Mouse (Mus musculus): Measurements from ENCODE around the gene Ccp110. TPM values are rescaled to one million over a fixed set of nuclear protein-coding genes. Genes with fewer than 3 reads are reported as not detected.

Ccp110 gene
- polyA plus RNA-seq, 1 experiment: 3.8 TPM

- H3K79me3 ChIP-seq (ENCODE audit: low read depth): peaks cover 9% of the 10 kb centered on the region
- no peak overlapping the region for H3K4me3 ChIP-seq (ENCODE audit: insufficient read depth, poor library complexity, severe bottlenecking)
- no peaks in the 10 kb centered on the region for H3K36me3 ChIP-seq (ENCODE audit: control insufficient read depth, insufficient read depth)
- no peak overlapping the region for H3ac ChIP-seq (ENCODE audit: control insufficient read depth, insufficient read length, low read depth)
- H3K27me3 ChIP-seq (ENCODE audit: control insufficient read depth, insufficient read depth, insufficient read length): no peaks in the 10 kb centered on the region
- TF ChIP-seq MYOG (IDR thresholded peaks at IDR 0.05; ENCODE audit: control insufficient read depth, extremely low read depth, insufficient read length) (no peak), CTCF (IDR thresholded peaks at IDR 0.05; ENCODE audit: control insufficient read depth, insufficient read depth, insufficient read length) (no peak), MYOD1 (IDR thresholded peaks at IDR 0.05; ENCODE audit: control insufficient read depth, insufficient read length, low read depth) (no peak), CEBPB (IDR thresholded peaks at IDR 0.05; ENCODE audit: low read depth) (no peak), USF1 (IDR thresholded peaks at IDR 0.05; ENCODE audit: low read depth) (no peak), MAX (IDR thresholded peaks at IDR 0.05) (no peak), FOSL1 (IDR thresholded peaks at IDR 0.05; ENCODE audit: insufficient read depth, low read length, poor library complexity, severe bottlenecking) (no peak)
- peaks cover 38% of the 10 kb centered on the region for H3K79me2 ChIP-seq (ENCODE audit: control insufficient read depth, insufficient read depth)
Observed at GRCm38 (mm10) chr7:118704001-118704850, 8.1 kb upstream of the Ccp110 start.

DNA sequence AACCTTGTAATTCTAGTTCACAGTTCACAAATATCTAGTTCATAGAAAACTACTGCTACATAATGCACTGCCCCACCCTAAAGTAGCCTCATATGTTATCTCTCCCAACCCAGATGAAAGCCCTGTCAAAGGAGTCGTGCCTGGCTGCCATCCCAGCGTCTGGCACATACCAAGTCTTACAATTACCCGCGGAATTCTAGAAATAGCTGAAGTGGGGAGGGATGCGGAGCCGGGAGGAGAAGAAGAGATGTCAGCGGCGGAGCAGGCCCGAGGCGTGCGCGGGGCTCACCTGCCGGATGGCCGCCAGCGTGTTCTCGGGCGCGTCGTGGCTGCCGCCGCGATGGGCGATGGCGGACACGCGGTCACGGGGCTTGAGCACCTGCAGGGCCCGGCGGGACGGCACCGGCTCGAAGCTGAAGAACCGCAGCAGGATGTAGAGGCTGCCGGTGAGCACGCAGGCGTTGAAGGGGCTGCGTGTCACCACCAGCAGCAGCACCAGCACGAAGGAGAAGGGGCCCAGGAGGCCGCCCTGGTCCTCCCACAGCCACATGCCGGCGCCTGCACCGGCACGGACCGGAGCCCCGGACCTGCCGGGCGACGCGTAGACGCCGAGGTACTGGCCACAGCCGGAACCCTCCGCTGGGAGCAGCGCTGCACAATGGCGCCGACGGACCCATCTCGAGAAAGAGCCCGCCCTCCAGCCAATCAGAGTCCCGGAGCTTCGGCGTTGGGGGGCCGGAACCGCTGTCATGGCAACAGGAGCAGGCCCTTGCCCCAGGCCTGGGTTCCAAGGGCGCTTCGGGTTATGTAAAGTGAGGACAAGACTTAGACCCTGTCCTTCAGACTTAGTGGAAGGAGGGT is 7.0 kb upstream of the Ccp110 start, which contains the start of gene Gde1:
Gde1 (minus strand) TSS at position 678 of the 861 bp plus-strand sequence.
- peaks cover 9% of the 10 kb centered on the region for H3K79me3 ChIP-seq (ENCODE audit: low read depth)

DNA sequence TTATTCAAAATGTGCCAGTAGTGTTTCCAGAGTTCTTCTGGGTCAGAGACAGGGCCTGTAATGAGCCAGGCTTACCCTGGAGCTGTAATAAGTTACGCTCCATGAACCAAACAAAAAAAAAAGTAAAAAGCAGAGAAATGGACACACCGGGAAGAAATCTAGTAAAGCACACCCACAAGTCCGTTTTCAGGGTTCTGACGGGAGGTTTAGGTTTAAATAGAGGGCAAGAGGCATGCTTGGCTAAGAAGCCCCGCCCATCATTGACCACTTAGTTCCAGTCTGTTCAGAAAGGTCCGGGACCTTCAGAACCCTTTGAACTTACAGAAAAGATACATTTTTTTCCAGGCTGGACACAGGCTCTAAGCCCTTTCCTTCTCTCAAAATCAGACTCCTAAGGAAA is 6.3 kb upstream of the Ccp110 start:
- Histone ChIP-seq H3ac (ENCODE audit: control insufficient read depth, insufficient read length, low read depth) (no peak overlapping the region), H3K79me2 (ENCODE audit: control insufficient read depth, insufficient read depth) (peaks cover 38% of the 10 kb centered on the region), H3K79me3 (ENCODE audit: low read depth) (peaks cover 8% of the 10 kb centered on the region), H3K4me3 (ENCODE audit: insufficient read depth, poor library complexity, severe bottlenecking) (no peak overlapping the region), H3K27me3 (ENCODE audit: control insufficient read depth, insufficient read depth, insufficient read length) (no peaks in the 10 kb centered on the region), H3K36me3 (ENCODE audit: control insufficient read depth, insufficient read depth) (no peaks in the 10 kb centered on the region)
- TF ChIP-seq USF1 (IDR thresholded peaks at IDR 0.05; ENCODE audit: low read depth): no peak
- no peak for TF ChIP-seq CTCF (IDR thresholded peaks at IDR 0.05; ENCODE audit: control insufficient read depth, insufficient read depth, insufficient read length)
- TF ChIP-seq FOSL1 (IDR thresholded peaks at IDR 0.05; ENCODE audit: insufficient read depth, low read length, poor library complexity, severe bottlenecking): no peak
- TF ChIP-seq MYOG (IDR thresholded peaks at IDR 0.05; ENCODE audit: control insufficient read depth, extremely low read depth, insufficient read length): no peak
- TF ChIP-seq MYOD1 (IDR thresholded peaks at IDR 0.05; ENCODE audit: control insufficient read depth, insufficient read length, low read depth): no peak
- TF ChIP-seq MAX (IDR thresholded peaks at IDR 0.05): no peak
- no peak for TF ChIP-seq CEBPB (IDR thresholded peaks at IDR 0.05; ENCODE audit: low read depth)

More for the DNA sequence above, 7.0 kb upstream of the Ccp110 start, which contains the start of gene Gde1:
- TF ChIP-seq USF1 (IDR thresholded peaks at IDR 0.05; ENCODE audit: low read depth): no peak
- TF ChIP-seq MAX (IDR thresholded peaks at IDR 0.05): no peak
- no peak for TF ChIP-seq FOSL1 (IDR thresholded peaks at IDR 0.05; ENCODE audit: insufficient read depth, low read length, poor library complexity, severe bottlenecking)
- TF ChIP-seq CEBPB (IDR thresholded peaks at IDR 0.05; ENCODE audit: low read depth): no peak
- TF ChIP-seq CTCF (IDR thresholded peaks at IDR 0.05; ENCODE audit: control insufficient read depth, insufficient read depth, insufficient read length): no peak
- no peak for TF ChIP-seq MYOG (IDR thresholded peaks at IDR 0.05; ENCODE audit: control insufficient read depth, extremely low read depth, insufficient read length)
- no peak for TF ChIP-seq MYOD1 (IDR thresholded peaks at IDR 0.05; ENCODE audit: control insufficient read depth, insufficient read length, low read depth)
- Histone ChIP-seq H3K36me3 (ENCODE audit: control insufficient read depth, insufficient read depth) (no peaks in the 10 kb centered on the region), H3K27me3 (ENCODE audit: control insufficient read depth, insufficient read depth, insufficient read length) (no peaks in the 10 kb centered on the region), H3K4me3 (ENCODE audit: insufficient read depth, poor library complexity, severe bottlenecking) (peak within 1 kb of the TSS; percentile 44), H3K79me2 (ENCODE audit: control insufficient read depth, insufficient read depth) (peaks cover 38% of the 10 kb centered on the region), H3ac (ENCODE audit: control insufficient read depth, insufficient read length, low read depth) (peak within 1 kb of the TSS; percentile 94)

- peaks cover 8% of the 10 kb centered on the region for H3K79me3 ChIP-seq (ENCODE audit: low read depth)
- no peak overlapping the region for H3K4me3 ChIP-seq (ENCODE audit: insufficient read depth, poor library complexity, severe bottlenecking)
- H3ac ChIP-seq (ENCODE audit: control insufficient read depth, insufficient read length, low read depth): no peak overlapping the region
- TF ChIP-seq USF1 (IDR thresholded peaks at IDR 0.05; ENCODE audit: low read depth): no peak
- no peak for TF ChIP-seq CEBPB (IDR thresholded peaks at IDR 0.05; ENCODE audit: low read depth)
- no peak for TF ChIP-seq MYOG (IDR thresholded peaks at IDR 0.05; ENCODE audit: control insufficient read depth, extremely low read depth, insufficient read length)
- TF ChIP-seq MYOD1 (IDR thresholded peaks at IDR 0.05; ENCODE audit: control insufficient read depth, insufficient read length, low read depth): no peak
- H3K36me3 ChIP-seq (ENCODE audit: control insufficient read depth, insufficient read depth): no peaks in the 10 kb centered on the region
- peaks cover 35% of the 10 kb centered on the region for H3K79me2 ChIP-seq (ENCODE audit: control insufficient read depth, insufficient read depth)
- no peaks in the 10 kb centered on the region for H3K27me3 ChIP-seq (ENCODE audit: control insufficient read depth, insufficient read depth, insufficient read length)
Observed at GRCm38 (mm10) chr7:118706488-118706887, 5.9 kb upstream of the Ccp110 start.

GRCm38 (mm10) chr7:118707216-118707615 is 5.1 kb upstream of the Ccp110 start:
- TF ChIP-seq CEBPB (IDR thresholded peaks at IDR 0.05; ENCODE audit: low read depth) (no peak), CTCF (IDR thresholded peaks at IDR 0.05; ENCODE audit: control insufficient read depth, insufficient read depth, insufficient read length) (no peak), MAX (IDR thresholded peaks at IDR 0.05) (no peak), MYOD1 (IDR thresholded peaks at IDR 0.05; ENCODE audit: control insufficient read depth, insufficient read length, low read depth) (no peak), FOSL1 (IDR thresholded peaks at IDR 0.05; ENCODE audit: insufficient read depth, low read length, poor library complexity, severe bottlenecking) (no peak), USF1 (IDR thresholded peaks at IDR 0.05; ENCODE audit: low read depth) (no peak), MYOG (IDR thresholded peaks at IDR 0.05; ENCODE audit: control insufficient read depth, extremely low read depth, insufficient read length) (no peak)
- H3K79me3 ChIP-seq (ENCODE audit: low read depth): peaks cover 6% of the 10 kb centered on the region
- H3ac ChIP-seq (ENCODE audit: control insufficient read depth, insufficient read length, low read depth): no peak overlapping the region
- H3K27me3 ChIP-seq (ENCODE audit: control insufficient read depth, insufficient read depth, insufficient read length): no peaks in the 10 kb centered on the region
- H3K36me3 ChIP-seq (ENCODE audit: control insufficient read depth, insufficient read depth): no peaks in the 10 kb centered on the region
- H3K4me3 ChIP-seq (ENCODE audit: insufficient read depth, poor library complexity, severe bottlenecking): no peak overlapping the region
- peaks cover 28% of the 10 kb centered on the region for H3K79me2 ChIP-seq (ENCODE audit: control insufficient read depth, insufficient read depth)

Measured in C2C12 (cell line).